Mouse (Mus musculus) midbrain, embryonic 12.5 days (tissue): ENCODE measurements around the gene Rnf150. TPM values are rescaled to one million over a fixed set of nuclear protein-coding genes. Genes with fewer than 3 reads are reported as not detected.

Experiments used
- ATAC-seq: fragments of 200-750 bp; cut with Nextera tagmentation; 2 replicates; pipeline ENCODE4 v1.8.0; 2017; ENCODE audit warnings: low read depth, moderate TSS enrichment, moderate library complexity; ENCODE audit not compliant: low FRiP score
- H3K27ac ChIP-seq: fragments of 300-500 bp; sonication (generic); replicated peaks from 2 replicates; pipeline ENCODE4 v1.5.1; 2016; ENCODE audit warnings: mild to moderate bottlenecking
- H3K27me3 ChIP-seq: fragments of 300-500 bp; sonication (generic); 2 replicates; pipeline ENCODE4 v1.6.1; 2016; ENCODE audit warnings: mild to moderate bottlenecking
- H3K36me3 ChIP-seq: fragments of 300-500 bp; sonication (generic); 2 replicates; pipeline ENCODE4 v1.6.1; 2016
- H3K4me1 ChIP-seq: fragments of 300-500 bp; sonication (generic); 2 replicates; pipeline ENCODE4 v1.6.1; 2016
- H3K4me2 ChIP-seq: fragments of 300-500 bp; sonication (generic); replicated peaks from 2 replicates; pipeline ENCODE4 v1.6.1; 2016; ENCODE audit warnings: mild to moderate bottlenecking, moderate library complexity
- H3K4me3 ChIP-seq: fragments of 300-500 bp; sonication (generic); 2 replicates; pipeline ENCODE4 v1.5.1; 2016; ENCODE audit warnings: mild to moderate bottlenecking
- H3K9ac ChIP-seq: fragments of 300-500 bp; sonication (generic); replicated peaks from 2 replicates; pipeline ENCODE4 v1.6.1; 2016; ENCODE audit warnings: mild to moderate bottlenecking, moderate library complexity
- H3K9me3 ChIP-seq: fragments of 300-500 bp; sonication (generic); 2 replicates; pipeline ENCODE4 v1.6.1; 2016; ENCODE audit warnings: mild to moderate bottlenecking
- WGBS: fragments of 180-500 bp; shearing (Covaris S2); methylation state at CpG from one replicate; pipeline ENCODE4 v1.1.7; 2016; 5-methylcytosine and 5-hydroxymethylcytosine counted together
- polyA plus RNA-seq: library from polyadenylated mRNA; unstranded; fragments of >200 nt; fragmentation: Nextera tagmentation; extraction: Ambion mirVana; gene quantifications from 2 replicates; pipeline ENCODE4 v1.2.1, GENCODE M21; 2016

The Rnf150 gene
- polyA plus RNA-seq, 1 experiment from 2014 or later, result 2.1 TPM

- H3K27ac ChIP-seq, result no peak overlapping the region
- no peak overlapping the region for H3K4me2 ChIP-seq
- ATAC-seq, result no peak
- H3K4me3 ChIP-seq, result no peak overlapping the region
- no peaks in the 10 kb centered on the region for H3K9me3 ChIP-seq
- 78% methylated on average over 3 of the region's 3 CpGs for WGBS
- H3K27me3 ChIP-seq, result no peaks in the 10 kb centered on the region
- no peak overlapping the region for H3K9ac ChIP-seq
- no peaks in the 10 kb centered on the region for H3K36me3 ChIP-seq
- H3K4me1 ChIP-seq, result no peaks in the 10 kb centered on the region
Measured at GRCm38 (mm10) chr8:82995727-82996438, 132.7 kb downstream of the Rnf150 start.

- no peak overlapping the region for H3K4me3 ChIP-seq
- H3K27me3 ChIP-seq, result no peaks in the 10 kb centered on the region
- WGBS, result 80% methylated on average over 3 of the region's 3 CpGs
- H3K9ac ChIP-seq, result no peak overlapping the region
- H3K4me2 ChIP-seq, result no peak overlapping the region
- no peak for ATAC-seq
- H3K27ac ChIP-seq, result no peak overlapping the region
- H3K9me3 ChIP-seq, result no peaks in the 10 kb centered on the region
- no peaks in the 10 kb centered on the region for H3K36me3 ChIP-seq
- H3K4me1 ChIP-seq, result no peaks in the 10 kb centered on the region
Measured at GRCm38 (mm10) chr8:82996843-82997242, 133.7 kb downstream of the Rnf150 start.

GRCm38 (mm10) chr8:82998778-82999177 lies 135.6 kb downstream of the Rnf150 start:
- Histone ChIP-seq H3K4me1 (no peaks in the 10 kb centered on the region), H3K27ac (no peak overlapping the region), H3K4me3 (no peak overlapping the region), H3K27me3 (no peaks in the 10 kb centered on the region), H3K9ac (no peak overlapping the region), H3K36me3 (no peaks in the 10 kb centered on the region), H3K4me2 (no peak overlapping the region), H3K9me3 (no peaks in the 10 kb centered on the region)
- ATAC-seq, result no peak
- 90% methylated on average over 2 of the region's 2 CpGs for WGBS

- WGBS, result 91% methylated on average over 7 of the region's 7 CpGs
- H3K4me1 ChIP-seq, result no peaks in the 10 kb centered on the region
Measured at GRCm38 (mm10) chr8:83003187-83003586, 140.0 kb downstream of the Rnf150 start.

GRCm38 (mm10) chr8:83009481-83009880 lies 146.3 kb downstream of the Rnf150 start:
- H3K9ac ChIP-seq, result no peak overlapping the region
- H3K4me1 ChIP-seq, result no peaks in the 10 kb centered on the region
- no peak for ATAC-seq
- 0 out of 2 replicates have a peak, but pooled peaks cover 3% of the 10 kb centered on the region for H3K36me3 ChIP-seq
- H3K9me3 ChIP-seq, result no peaks in the 10 kb centered on the region
- WGBS, result 92% methylated on average over 5 of the region's 5 CpGs
- no peak overlapping the region for H3K4me3 ChIP-seq
- no peak overlapping the region for H3K27ac ChIP-seq
- no peaks in the 10 kb centered on the region for H3K27me3 ChIP-seq
- H3K4me2 ChIP-seq, result no peak overlapping the region

More at GRCm38 (mm10) chr8:83003187-83003586, 140.0 kb downstream of the Rnf150 start:
- H3K9me3 ChIP-seq, result no peaks in the 10 kb centered on the region
- no peak overlapping the region for H3K27ac ChIP-seq
- H3K27me3 ChIP-seq, result no peaks in the 10 kb centered on the region
- H3K36me3 ChIP-seq, result 0 out of 2 replicates have a peak, but pooled peaks cover 3% of the 10 kb centered on the region
- no peak for ATAC-seq
- H3K4me2 ChIP-seq, result no peak overlapping the region
- H3K9ac ChIP-seq, result no peak overlapping the region
- no peak overlapping the region for H3K4me3 ChIP-seq

GRCm38 (mm10) chr8:83011286-83011685 lies 148.1 kb downstream of the Rnf150 start:
- H3K9ac ChIP-seq, result no peak overlapping the region
- H3K27ac ChIP-seq, result no peak overlapping the region
- no peak overlapping the region for H3K4me3 ChIP-seq
- no peaks in the 10 kb centered on the region for H3K4me1 ChIP-seq
- H3K9me3 ChIP-seq, result no peaks in the 10 kb centered on the region
- 0 out of 2 replicates have a peak, but pooled peaks cover 3% of the 10 kb centered on the region for H3K36me3 ChIP-seq
- no peaks in the 10 kb centered on the region for H3K27me3 ChIP-seq
- H3K4me2 ChIP-seq, result no peak overlapping the region
- 71% methylated on average over 2 of the region's 2 CpGs for WGBS
- ATAC-seq, result no peak

- ATAC-seq, result no peak
- Histone ChIP-seq H3K9ac (no peak overlapping the region), H3K4me1 (no peaks in the 10 kb centered on the region), H3K4me3 (no peak overlapping the region), H3K9me3 (no peaks in the 10 kb centered on the region), H3K4me2 (no peak overlapping the region), H3K27ac (no peak overlapping the region), H3K36me3 (0 out of 2 replicates have a peak, but pooled peaks cover 3% of the 10 kb centered on the region), H3K27me3 (no peaks in the 10 kb centered on the region)
- 42% methylated on average over 5 of the region's 5 CpGs for WGBS
Measured at GRCm38 (mm10) chr8:83011758-83012157, 148.6 kb downstream of the Rnf150 start.

- ATAC-seq, result no peak
- H3K36me3 ChIP-seq, result no peaks in the 10 kb centered on the region
Measured at GRCm38 (mm10) chr8:83028211-83028610, 165.1 kb downstream of the Rnf150 start.

GRCm38 (mm10) chr8:83032800-83033199 lies 169.6 kb downstream of the Rnf150 start:
- Histone ChIP-seq H3K9ac (no peak overlapping the region), H3K36me3 (0 out of 2 replicates have a peak, but pooled peaks cover 3% of the 10 kb centered on the region), H3K27me3 (no peaks in the 10 kb centered on the region), H3K4me3 (no peak overlapping the region), H3K4me2 (no peak overlapping the region), H3K4me1 (no peaks in the 10 kb centered on the region), H3K9me3 (no peaks in the 10 kb centered on the region), H3K27ac (no peak overlapping the region)
- no peak for ATAC-seq
- WGBS, result 78% methylated on average over 7 of the region's 7 CpGs

More at GRCm38 (mm10) chr8:83028211-83028610, 165.1 kb downstream of the Rnf150 start:
- Histone ChIP-seq H3K27ac (no peak overlapping the region), H3K4me2 (no peak overlapping the region), H3K4me1 (no peaks in the 10 kb centered on the region), H3K9ac (no peak overlapping the region), H3K4me3 (no peak overlapping the region), H3K27me3 (no peaks in the 10 kb centered on the region), H3K9me3 (no peaks in the 10 kb centered on the region)
- WGBS, result 63% methylated on average over 2 of the region's 2 CpGs

GRCm38 (mm10) chr8:83035141-83035540 lies 172.0 kb downstream of the Rnf150 start:
- no peak for ATAC-seq
- Histone ChIP-seq H3K36me3 (0 out of 2 replicates have a peak, but pooled peaks cover 3% of the 10 kb centered on the region), H3K9ac (no peak overlapping the region), H3K4me3 (no peak overlapping the region), H3K27me3 (no peaks in the 10 kb centered on the region), H3K9me3 (no peaks in the 10 kb centered on the region), H3K27ac (no peak overlapping the region), H3K4me2 (no peak overlapping the region), H3K4me1 (no peaks in the 10 kb centered on the region)
- 95% methylated on average over 5 of the region's 5 CpGs for WGBS

GRCm38 (mm10) chr8:83036521-83037166 lies 173.5 kb downstream of the Rnf150 start:
- 86% methylated on average over 3 of the region's 3 CpGs for WGBS

GRCm38 (mm10) chr8:83037321-83037720 lies 174.2 kb downstream of the Rnf150 start:
- no peaks in the 10 kb centered on the region for H3K4me1 ChIP-seq
- no peak overlapping the region for H3K4me3 ChIP-seq
- H3K9me3 ChIP-seq, result no peaks in the 10 kb centered on the region
- H3K27ac ChIP-seq, result no peak overlapping the region
- 0 out of 2 replicates have a peak, but pooled peaks cover 3% of the 10 kb centered on the region for H3K36me3 ChIP-seq
- no peak for ATAC-seq
- H3K4me2 ChIP-seq, result no peak overlapping the region
- H3K27me3 ChIP-seq, result no peaks in the 10 kb centered on the region
- H3K9ac ChIP-seq, result no peak overlapping the region
- WGBS, result 96% methylated on average over 1 of the region's 1 CpGs

More at GRCm38 (mm10) chr8:83036521-83037166, 173.5 kb downstream of the Rnf150 start:
- no peak overlapping the region for H3K9ac ChIP-seq
- ATAC-seq, result no peak
- no peaks in the 10 kb centered on the region for H3K27me3 ChIP-seq
- H3K9me3 ChIP-seq, result no peaks in the 10 kb centered on the region
- no peak overlapping the region for H3K4me3 ChIP-seq
- no peak overlapping the region for H3K27ac ChIP-seq
- 0 out of 2 replicates have a peak, but pooled peaks cover 3% of the 10 kb centered on the region for H3K36me3 ChIP-seq
- H3K4me2 ChIP-seq, result no peak overlapping the region
- H3K4me1 ChIP-seq, result no peaks in the 10 kb centered on the region
